Mouse (Mus musculus) bone marrow macrophage, adult 2 months (primary cell): ENCODE data around the gene Gm48552.

Experiments used
- CTCF ChIP-seq: IDR thresholded peaks from 2 replicates; pipeline ENCODE4 v1.5.1; 2012; ENCODE audit warnings: low read depth, mild to moderate bottlenecking, low read length, moderate library complexity
- POLR2A ChIP-seq: IDR thresholded peaks from 2 replicates; pipeline ENCODE4 v1.6.1; 2012; ENCODE audit warnings: mild to moderate bottlenecking, low read depth, low read length, borderline replicate concordance

- TF ChIP-seq POLR2A (no peak), CTCF (no peak)
These were observed 38.8 kb upstream of the Gm48552 start for GRCm38 (mm10) chr10:81349961-81350350.
